ENCODE assay signal across 12 mouse cellular contexts in genomic region chr1:165610321-165610999, GRCm38 (mm10). TPM values are rescaled to one million over a fixed set of nuclear protein-coding genes. Genes with fewer than 3 reads are reported as not detected.
DNase-seq lines count a peak whose midpoint lies in the region; ATAC-seq and TF ChIP-seq lines count a peak whose summit lies in the region.
"Had no signal": no experiment of that assay in that cellular context is flagged by ENCODE, and none has a peak within 500 bp of the region (broad histone marks: within the 10 kb centered on the region; RNA-seq: fewer than 3 reads in every experiment).

No protein-coding gene starts in this region.

- H3K4me2 ChIP-seq in heart, postnatal 0 days (ENCODE audit: low read depth, low read length) = no peak overlapping the region
- no peak overlapping the region for H3K4me2 ChIP-seq in limb, embryonic 13.5 days (replicated peaks)
- H3K4me2 ChIP-seq: liver, embryonic 15.5 days had no signal

- H3K27me3 ChIP-seq in heart, postnatal 0 days (ENCODE audit: control insufficient read depth, insufficient read depth, low read length) = no peaks in the 10 kb centered on the region
- no peaks in the 10 kb centered on the region for H3K27me3 ChIP-seq in limb, embryonic 13.5 days
- no peaks in the 10 kb centered on the region for H3K27me3 ChIP-seq in thymus, adult 2 months (ENCODE audit: control insufficient read depth, insufficient read depth, low read length)
- H3K27me3 ChIP-seq: CH12.LX; liver, embryonic 15.5 days had no signal

- H3K9ac ChIP-seq in heart, postnatal 0 days (replicated peaks; ENCODE audit: low read depth, low read length) = no peak overlapping the region
- 0 out of 2 replicates have a peak overlapping the region, but pooled peaks have one; percentile 13 for H3K9ac ChIP-seq in limb, embryonic 13.5 days
- H3K9ac ChIP-seq: liver, embryonic 15.5 days had no signal

- no peak for TF ChIP-seq EP300 in heart, postnatal 0 days (IDR thresholded peaks at IDR 0.05; ENCODE audit: low read depth)

- peaks cover 24% of the 10 kb centered on the region for H3K36me3 ChIP-seq in heart, postnatal 0 days (replicated peaks; ENCODE audit: control insufficient read depth, insufficient read depth, low read length)
- peaks cover 50% of the 10 kb centered on the region for H3K36me3 ChIP-seq in limb, embryonic 13.5 days
- no peaks in the 10 kb centered on the region for H3K36me3 ChIP-seq in thymus, adult 2 months (ENCODE audit: control insufficient read depth, insufficient read depth, low read length)
- H3K36me3 ChIP-seq: liver, embryonic 15.5 days had no signal

- WGBS in heart, postnatal 0 days = 66% methylated on average over 9 of the region's 9 CpGs
- 62% methylated on average over 9 of the region's 9 CpGs for WGBS in limb, embryonic 13.5 days
- WGBS in thymus, adult 2 months = 54% methylated on average over 9 of the region's 9 CpGs

- ATAC-seq in heart, postnatal 0 days (ENCODE audit: insufficient read depth, low read depth) = no peak
- no peak for ATAC-seq in limb, embryonic 13.5 days (ENCODE audit: low FRiP score, low read depth)
- no peak for ATAC-seq in inflammation-experienced regulatory T-cells, adult 6 months

- H3K9me3 ChIP-seq in heart, postnatal 0 days (replicated peaks; ENCODE audit: control insufficient read depth, low read length) = 0 out of 2 replicates have a peak, but pooled peaks cover 4% of the 10 kb centered on the region
- peaks cover 7% of the 10 kb centered on the region; the same call in 1 of the 2 replicates for H3K9me3 ChIP-seq in limb, embryonic 13.5 days
- H3K9me3 ChIP-seq: liver, embryonic 15.5 days had no signal

- no peak for TF ChIP-seq POLR2A in thymus, adult 2 months (IDR thresholded peaks at IDR 0.05; ENCODE audit: control insufficient read depth, extremely low read depth, insufficient read depth, low read length, poor library complexity)

- no peak for TF ChIP-seq CTCF in heart, postnatal 0 days (IDR thresholded peaks at IDR 0.05; ENCODE audit: low read depth)
- no peak for TF ChIP-seq CTCF in thymus, adult 2 months (IDR thresholded peaks at IDR 0.05; ENCODE audit: borderline replicate concordance, control insufficient read depth, extremely low read depth, insufficient read depth, low read length, poor library complexity)

- H3K27ac ChIP-seq in heart, postnatal 0 days (ENCODE audit: low read depth) = peak overlapping the region; percentile 35; the same call in 1 of the 2 replicates
- peak overlapping the region; percentile 55; the same call in 1 of the 2 replicates for H3K27ac ChIP-seq in limb, embryonic 13.5 days
- H3K27ac ChIP-seq in thymus, adult 2 months (ENCODE audit: control insufficient read depth, insufficient read depth, low read length) = no peak overlapping the region
- H3K27ac ChIP-seq: liver, embryonic 15.5 days had no signal

- H3K4me3 ChIP-seq in heart, postnatal 0 days (ENCODE audit: low read depth, low read length) = no peak overlapping the region
- H3K4me3 ChIP-seq in limb, embryonic 13.5 days = no peak overlapping the region
- H3K4me3 ChIP-seq in thymus, adult 2 months (ENCODE audit: control insufficient read depth, insufficient read depth, low read length) = no peak overlapping the region
- H3K4me3 ChIP-seq: erythroblast, embryonic 14.5 days; liver, embryonic 15.5 days had no signal

- peaks cover 8% of the 10 kb centered on the region for H3K4me1 ChIP-seq in heart, postnatal 0 days (ENCODE audit: control insufficient read depth, insufficient read depth)
- H3K4me1 ChIP-seq in limb, embryonic 13.5 days = peaks cover 22% of the 10 kb centered on the region
- H3K4me1 ChIP-seq in thymus, adult 2 months (replicated peaks; ENCODE audit: control insufficient read depth, insufficient read depth, low read length) = 0 out of 2 replicates have a peak, but pooled peaks cover 2% of the 10 kb centered on the region

- no peak for DNase-seq in heart, postnatal 0 days (ENCODE audit: low spot score)
- no peak for DNase-seq in heart, postnatal 10 days
- peak; percentile 24 for DNase-seq in 416B (ENCODE audit: low read depth)
- peak; percentile 72 for DNase-seq in fibroblast of lung, adult 2 months (ENCODE audit: low read depth)
- DNase-seq in urinary bladder, postnatal 25 days (ENCODE audit: low spot score) = no peak
- DNase-seq in thymus, adult 2 months = no peak
- DNase-seq: adrenal gland, adult 8-10 months had no signal

- intact Hi-C loops in heart, postnatal 10 days (cut with DNase I) = no loop called here

RNA-seq across cellular contexts. Expression of gene Mpzl1, which starts 23.9 kb away (rescaled TPM):
- 16.6 and 17.9 TPM in 2 replicates for total RNA-seq in heart, postnatal 0 days (2014; rRNA removed; ENCODE audit: low replicate concordance)
- polyA plus RNA-seq in heart, postnatal 0 days (2015; fragmentation: Nextera tagmentation; extraction: Ambion mirVana) = 57.1 and 57.5 TPM in 2 replicates
- total RNA-seq in heart, postnatal 10 days (2021) = 10 to 100 TPM; 49.4 to 57.7 TPM
- 196 TPM in 2 replicates for polyA plus RNA-seq in limb, embryonic 13.5 days (2015; fragmentation: Nextera tagmentation; extraction: Ambion mirVana)
- polyA plus RNA-seq in inflammation-experienced regulatory T-cells, adult 6 months (2017; shearing (Covaris generic)) = under 1 TPM in 2 of 3 experiments, not detected in 1; 0.70 to 0.77 TPM
- polyA plus RNA-seq in thymus, adult 2 months (2012; rRNA removed) = 4.6 and 5.9 TPM in 2 replicates

Comparison
In these comparisons a context has a peak if more than half of its experiments do, and no peak if none do; other contexts are left out.
1. DNase-seq: peak in 416B (single experiment) and fibroblast of lung, adult 2 months (single experiment); none in heart, postnatal 0 days (single experiment), heart, postnatal 10 days (0 of 2), urinary bladder, postnatal 25 days (single experiment) and thymus, adult 2 months (single experiment).